8 mouse cellular contexts compared by ENCODE assay signal in the genomic region with DNA sequence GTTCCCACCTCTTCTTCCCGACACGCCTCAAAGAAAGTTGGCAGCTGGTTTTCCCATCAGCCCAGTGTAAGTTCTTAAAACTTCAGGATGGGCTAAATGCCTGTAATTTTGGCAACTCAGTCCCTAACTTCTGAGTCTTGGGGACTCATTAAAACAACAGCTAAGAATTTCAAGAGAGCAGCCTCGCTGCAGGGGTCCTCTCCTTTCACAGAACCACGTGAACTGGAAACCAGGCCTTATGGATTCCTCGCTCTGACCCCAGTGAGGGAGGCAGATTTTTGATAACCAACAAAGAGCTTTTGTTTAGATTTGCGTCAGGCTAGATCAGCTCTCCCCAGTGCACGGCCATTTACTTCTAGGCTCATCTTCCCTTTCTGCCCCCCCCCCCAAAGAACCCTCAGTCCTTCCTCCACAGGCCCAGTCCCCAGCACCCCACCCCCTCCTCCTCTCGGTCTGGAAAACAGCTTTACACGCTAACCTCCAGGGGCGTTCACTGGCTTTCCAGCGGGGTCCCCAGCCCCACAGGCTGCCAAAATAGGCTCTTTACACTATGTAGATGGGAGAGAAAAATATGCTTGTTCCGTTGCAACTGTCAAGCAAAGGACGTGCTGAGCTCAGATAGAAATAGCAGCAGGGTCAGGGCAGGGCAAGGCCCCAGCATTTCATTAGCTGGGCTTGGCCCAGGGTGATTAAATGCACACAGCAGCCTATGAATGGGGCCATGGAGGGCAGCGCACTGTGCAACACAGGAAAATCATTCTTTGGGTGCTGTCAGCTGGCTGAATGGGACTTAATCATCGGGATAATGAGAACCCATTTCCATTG.
DNase-seq lines count a peak whose midpoint lies in the region; ATAC-seq and TF ChIP-seq lines count a peak whose summit lies in the region.

No protein-coding gene starts in this region.

- no peak for TF ChIP-seq POLR2A in testis, adult 2 months (IDR thresholded peaks at IDR 0.05; ENCODE audit: control insufficient read depth, low read depth, low read length)
- TF ChIP-seq POLR2A in thymus, adult 2 months (IDR thresholded peaks at IDR 0.05; ENCODE audit: control insufficient read depth, extremely low read depth, insufficient read depth, low read length, poor library complexity): no peak

- H3K27me3 ChIP-seq in testis, adult 2 months (ENCODE audit: control insufficient read depth, insufficient read depth, low read length): no peaks in the 10 kb centered on the region
- H3K27me3 ChIP-seq in kidney, embryonic 15.5 days: no peaks in the 10 kb centered on the region
- H3K27me3 ChIP-seq in midbrain, embryonic 13.5 days: no peaks in the 10 kb centered on the region
- no peaks in the 10 kb centered on the region for H3K27me3 ChIP-seq in thymus, adult 2 months (ENCODE audit: control insufficient read depth, insufficient read depth, low read length)

- no peak overlapping the region for H3K4me3 ChIP-seq in testis, adult 2 months (ENCODE audit: control insufficient read depth, low read depth, low read length)
- H3K4me3 ChIP-seq in kidney, embryonic 15.5 days (replicated peaks): no peak overlapping the region
- no peak overlapping the region for H3K4me3 ChIP-seq in midbrain, embryonic 13.5 days (replicated peaks)
- no peak overlapping the region for H3K4me3 ChIP-seq in thymus, adult 2 months (ENCODE audit: control insufficient read depth, insufficient read depth, low read length)

- DNase-seq in testis, postnatal 10 days (ENCODE audit: low spot score): no peak
- peak; percentile 61 to 68 for DNase-seq in heart, adult 9 months (ENCODE audit: low spot score in 2 of 2)
- DNase-seq in thymus, adult 2 months: no peak

- H3K4me2 ChIP-seq in kidney, embryonic 15.5 days: no peak overlapping the region
- no peak overlapping the region for H3K4me2 ChIP-seq in midbrain, embryonic 13.5 days (replicated peaks)

- no peaks in the 10 kb centered on the region for H3K36me3 ChIP-seq in testis, adult 2 months (ENCODE audit: control insufficient read depth, insufficient read depth, low read length)
- H3K36me3 ChIP-seq in kidney, embryonic 15.5 days: no peaks in the 10 kb centered on the region
- no peaks in the 10 kb centered on the region for H3K36me3 ChIP-seq in midbrain, embryonic 13.5 days
- no peaks in the 10 kb centered on the region for H3K36me3 ChIP-seq in thymus, adult 2 months (ENCODE audit: control insufficient read depth, insufficient read depth, low read length)

- no peak overlapping the region for H3K9ac ChIP-seq in kidney, embryonic 15.5 days
- H3K9ac ChIP-seq in midbrain, embryonic 13.5 days (replicated peaks): no peak overlapping the region

- no peak for TF ChIP-seq CTCF in testis, adult 2 months (IDR thresholded peaks at IDR 0.05; ENCODE audit: control insufficient read depth, insufficient read depth, insufficient replicate concordance, low read depth, low read length)
- no peak for TF ChIP-seq CTCF in thymus, adult 2 months (IDR thresholded peaks at IDR 0.05; ENCODE audit: borderline replicate concordance, control insufficient read depth, extremely low read depth, insufficient read depth, low read length, poor library complexity)

- no peaks in the 10 kb centered on the region; the same call in 1 of the 2 replicates for H3K4me1 ChIP-seq in testis, adult 2 months (ENCODE audit: control insufficient read depth, insufficient read depth, low read length)
- peaks cover 40% of the 10 kb centered on the region for H3K4me1 ChIP-seq in kidney, embryonic 15.5 days
- H3K4me1 ChIP-seq in midbrain, embryonic 13.5 days (replicated peaks): peaks cover 20% of the 10 kb centered on the region
- H3K4me1 ChIP-seq in thymus, adult 2 months (replicated peaks; ENCODE audit: control insufficient read depth, insufficient read depth, low read length): peaks cover 6% of the 10 kb centered on the region; the same call in 1 of the 2 replicates

- peak overlapping the region; percentile 62; the same call in 1 of the 2 replicates for H3K27ac ChIP-seq in testis, adult 2 months (ENCODE audit: control insufficient read depth, insufficient read depth, low read depth, low read length)
- H3K27ac ChIP-seq in kidney, embryonic 15.5 days: peak overlapping the region; percentile 85
- H3K27ac ChIP-seq in midbrain, embryonic 13.5 days: peak overlapping the region; percentile 71
- H3K27ac ChIP-seq in thymus, adult 2 months (ENCODE audit: control insufficient read depth, insufficient read depth, low read length): no peak overlapping the region

- H3K9me3 ChIP-seq in kidney, embryonic 15.5 days (replicated peaks): no peaks in the 10 kb centered on the region
- peaks cover 4% of the 10 kb centered on the region; the same call in 1 of the 2 replicates for H3K9me3 ChIP-seq in midbrain, embryonic 13.5 days

- peak; percentile 92 for ATAC-seq in kidney, embryonic 15.5 days (replicated peaks; ENCODE audit: low FRiP score)
- peak; percentile 93 for ATAC-seq in midbrain, embryonic 13.5 days
- no peak for ATAC-seq in megakaryocyte progenitor cell, adult 5-6 weeks (replicated peaks; ENCODE audit: poor library complexity)
- ATAC-seq in monocyte, adult 5-6 weeks (replicated peaks; ENCODE audit: insufficient number of reproducible peaks, low FRiP score, low TSS enrichment, poor library complexity, severe bottlenecking): no peak

- 14% methylated on average over 15 of the region's 15 CpGs for WGBS in kidney, embryonic 15.5 days
- 10% methylated on average over 15 of the region's 15 CpGs for WGBS in midbrain, embryonic 13.5 days
- 88% methylated on average over 15 of the region's 15 CpGs for WGBS in thymus, adult 2 months

Comparison
In these comparisons a context has a peak if more than half of its experiments do, and no peak if none do; other contexts are left out.
1. DNase-seq: peak in heart, adult 9 months (2 of 2); none in testis, postnatal 10 days (single experiment) and thymus, adult 2 months (single experiment).
2. ATAC-seq: peak in kidney, embryonic 15.5 days (single experiment) and midbrain, embryonic 13.5 days (single experiment); none in megakaryocyte progenitor cell, adult 5-6 weeks (single experiment) and monocyte, adult 5-6 weeks (single experiment).